Mouse (Mus musculus) lung, adult 2 months (tissue): Measurements from ENCODE around the gene Ankrd44.

Experiments used
- CTCF ChIP-seq: fragments of 200-500 bp; IDR thresholded peaks from 2 replicates; pipeline ENCODE4 v1.5.1; 2011; ENCODE audit warnings: mild to moderate bottlenecking, low read length, control low read depth; ENCODE audit not compliant: insufficient read depth
- POLR2A ChIP-seq: fragments of 200-500 bp; IDR thresholded peaks from 2 replicates; pipeline ENCODE4 v1.6.1; 2011; ENCODE audit warnings: low read depth, mild to moderate bottlenecking, control low read depth, low read length, borderline replicate concordance; ENCODE audit errors: extremely low read depth

DNA sequence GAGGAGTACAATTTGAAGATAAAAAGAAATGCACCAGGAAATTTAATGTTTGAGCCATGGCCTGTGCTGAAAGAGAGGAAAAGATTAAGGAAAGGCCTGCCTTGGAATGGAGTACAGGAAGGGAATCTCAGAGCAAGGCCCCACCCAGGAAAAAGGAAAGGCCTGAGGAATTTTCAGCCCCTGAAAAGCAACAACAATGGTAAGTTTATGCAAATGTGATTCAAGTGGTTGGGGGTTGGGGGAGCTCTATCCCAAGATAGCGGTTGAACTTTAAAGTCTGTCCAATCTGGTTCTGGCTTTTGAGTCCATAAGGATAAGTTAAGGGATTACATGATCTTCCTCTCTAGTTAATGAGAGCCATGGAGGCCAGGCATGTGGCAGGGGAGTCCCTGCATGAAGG, 319.3 kb downstream of the Ankrd44 start:
- no peak for TF ChIP-seq CTCF
- TF ChIP-seq POLR2A, result no peak
